Mouse (Mus musculus) brain, embryonic 14.5 days (tissue): Measurements from ENCODE around the gene Ager. TPM values are rescaled to one million over a fixed set of nuclear protein-coding genes. Genes with fewer than 3 reads are reported as not detected.

Source experiments
- DNase-seq: peaks from one replicate; pipeline ENCODE4 v3.0.0-alpha.2; 2011; ENCODE audit warnings: low read depth
- CTCF ChIP-seq: fragments of 200-500 bp; IDR thresholded peaks from 2 replicates; pipeline ENCODE4 v1.5.1; 2012; ENCODE audit warnings: inconsistent platforms, mild to moderate bottlenecking, moderate library complexity, borderline replicate concordance; ENCODE audit not compliant: insufficient read depth, insufficient read length; ENCODE audit errors: extremely low read depth
- POLR2A ChIP-seq: fragments of 200-500 bp; IDR thresholded peaks from 2 replicates; pipeline ENCODE4 v1.6.1; 2012; ENCODE audit warnings: mild to moderate bottlenecking, inconsistent platforms, borderline replicate concordance; ENCODE audit not compliant: poor library complexity, insufficient read depth, insufficient read length, severe bottlenecking; ENCODE audit errors: extremely low read depth
- polyA plus RNA-seq: library from polyadenylated mRNA; depleted of rRNA; stranded (reverse); fragments of >200 nt; gene quantifications from 2 replicates; pipeline ENCODE4 v1.2.3, GENCODE M21; 2012

The Ager gene
- polyA plus RNA-seq, 1 experiment: 5.1 TPM

DNA sequence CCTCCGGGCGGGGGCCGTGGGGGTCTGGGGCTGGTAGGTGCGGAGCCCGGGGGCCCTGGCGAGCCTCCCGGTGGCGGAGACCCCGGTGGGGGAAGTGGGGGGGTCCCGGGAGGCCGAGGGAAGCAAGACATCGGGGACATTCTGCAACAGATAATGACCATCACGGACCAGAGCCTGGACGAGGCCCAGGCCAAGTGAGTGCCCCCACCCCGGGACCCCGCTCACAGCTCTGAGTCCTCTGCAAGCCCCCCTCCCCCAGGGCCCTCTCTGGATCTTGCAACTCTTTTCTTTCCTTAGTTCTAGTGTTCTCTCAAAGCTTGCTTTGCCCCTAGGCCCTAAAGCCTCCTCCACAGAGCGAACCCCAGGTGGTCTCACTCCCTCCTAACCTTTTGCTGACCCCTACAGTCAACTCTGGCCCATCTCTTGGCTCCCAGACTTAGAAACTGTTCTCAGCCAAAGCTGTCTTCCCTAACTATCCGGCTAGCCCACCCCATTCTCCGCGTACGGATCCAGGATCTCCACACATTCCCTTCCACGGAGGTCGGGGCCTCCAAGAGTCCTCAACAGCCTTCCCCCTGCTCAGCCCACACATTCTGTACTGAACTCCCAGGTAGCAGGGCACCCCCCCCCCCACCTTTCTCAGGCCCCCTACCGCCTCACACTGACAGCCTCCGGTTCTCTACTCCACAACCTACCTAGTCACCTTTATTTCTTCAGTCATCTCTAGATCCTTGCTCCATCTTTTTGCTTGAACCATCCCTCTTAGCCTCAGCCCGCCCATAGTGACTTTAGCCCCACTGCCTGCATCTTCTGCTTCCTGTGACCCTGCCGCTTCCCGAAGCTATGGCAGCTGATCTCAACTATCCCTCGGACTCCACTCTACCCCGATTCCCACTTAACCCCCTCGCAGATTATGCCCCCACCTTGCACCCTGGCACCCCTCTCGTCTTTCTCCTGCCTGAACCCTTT lies 4.8 kb upstream of the Ager start:
- TF ChIP-seq CTCF (no peak), POLR2A (no peak)
- peak; percentile 62 for DNase-seq

DNA sequence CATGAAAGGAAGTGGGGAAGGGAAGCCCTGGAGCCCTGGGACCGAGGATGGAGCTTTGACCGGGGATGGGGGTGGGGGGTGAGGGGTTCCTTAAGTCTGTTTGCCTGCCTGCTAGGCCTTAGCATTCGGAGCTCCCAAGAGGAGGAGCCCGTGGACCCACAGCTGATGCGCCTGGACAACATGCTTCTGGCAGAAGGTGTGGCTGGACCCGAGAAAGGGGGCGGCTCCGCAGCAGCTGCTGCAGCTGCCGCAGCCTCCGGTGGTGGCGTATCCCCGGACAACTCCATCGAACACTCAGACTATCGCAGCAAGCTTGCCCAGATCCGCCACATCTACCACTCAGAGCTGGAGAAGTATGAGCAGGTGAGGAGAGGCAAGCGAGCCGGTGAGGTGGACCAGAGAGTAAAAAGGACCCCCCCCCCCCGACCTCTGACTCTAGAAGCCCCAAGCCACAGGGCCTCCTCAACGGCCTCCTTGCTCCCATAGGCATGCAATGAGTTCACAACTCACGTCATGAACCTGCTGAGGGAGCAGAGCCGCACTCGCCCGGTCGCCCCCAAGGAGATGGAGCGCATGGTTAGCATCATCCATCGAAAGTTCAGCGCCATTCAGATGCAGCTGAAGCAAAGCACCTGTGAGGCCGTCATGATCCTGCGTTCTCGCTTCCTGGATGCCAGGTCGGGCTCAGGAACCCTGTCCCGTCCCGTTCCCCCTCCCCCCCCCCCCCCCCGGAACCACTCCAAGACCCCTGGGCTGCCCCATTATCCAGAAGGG lies 3.7 kb upstream of the Ager start:
- peak; percentile 33 for DNase-seq
- no peak for TF ChIP-seq CTCF
- TF ChIP-seq POLR2A: no peak

GRCm38 (mm10) chr17:34596098-34596497 lies 1.6 kb upstream of the Ager start:
- TF ChIP-seq CTCF: no peak
- TF ChIP-seq POLR2A: no peak

DNA sequence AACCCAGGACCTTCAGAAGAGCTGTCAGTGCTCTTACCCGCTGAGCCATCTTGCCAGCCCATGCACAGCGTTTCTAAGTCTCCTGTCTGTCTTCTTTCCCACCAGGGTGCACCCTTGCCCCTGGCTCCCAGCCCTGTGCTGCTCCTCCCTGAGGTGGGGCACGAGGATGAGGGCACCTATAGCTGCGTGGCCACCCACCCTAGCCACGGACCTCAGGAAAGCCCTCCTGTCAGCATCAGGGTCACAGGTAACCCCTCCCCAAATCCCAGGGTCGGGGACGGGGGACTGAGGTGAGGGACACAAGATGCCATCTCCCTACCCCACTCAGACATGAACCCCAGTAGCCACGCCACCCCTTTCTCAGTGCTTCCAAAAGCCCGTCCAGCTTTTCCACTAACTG lies 2.2 kb downstream of the Ager start:
- TF ChIP-seq CTCF: no peak
- TF ChIP-seq POLR2A: no peak
- no peak for DNase-seq

More at GRCm38 (mm10) chr17:34596098-34596497, 1.6 kb upstream of the Ager start:
- no peak for DNase-seq

- DNase-seq: no peak
- TF ChIP-seq POLR2A (no peak), CTCF (no peak)
Observed at GRCm38 (mm10) chr17:34601796-34602195, 4.1 kb downstream of the Ager start.

GRCm38 (mm10) chr17:34603375-34604060 lies 5.9 kb downstream of the Ager start, which contains the start of gene Rnf5:
Gene Rnf5, minus strand, starts transcription at chr17:34603690.
- peak; percentile 100 for DNase-seq
- TF ChIP-seq POLR2A: peak; percentile 15; the same call in 1 of the 2 replicates
- TF ChIP-seq CTCF: no peak

DNA sequence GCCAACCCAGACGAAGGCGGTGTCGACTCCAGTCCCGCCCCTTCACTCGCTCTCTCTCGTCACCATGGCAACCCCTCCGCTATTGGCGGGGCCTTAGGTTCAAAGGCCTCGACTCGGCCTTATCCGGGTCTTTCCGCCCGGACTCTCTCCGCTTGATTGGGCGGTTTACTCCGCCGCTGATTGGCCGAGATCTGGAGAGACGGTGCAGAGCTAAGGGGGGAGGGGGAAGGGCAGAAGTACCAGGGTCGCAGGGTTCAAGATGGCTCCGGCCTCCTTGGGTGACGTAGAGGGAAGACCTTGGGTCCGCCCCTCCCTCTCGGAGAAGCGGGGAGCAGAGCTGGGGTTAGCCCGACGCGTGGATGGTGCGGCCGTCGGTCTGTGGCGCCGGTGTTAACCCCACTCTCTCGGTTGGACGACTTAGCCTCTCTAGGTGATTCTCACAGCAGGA lies 6.4 kb downstream of the Ager start, which contains the start of gene Agpat1:
Agpat1 (plus strand) TSS at position 202 of the 448 bp plus-strand sequence.
- TF ChIP-seq CTCF: no peak
- TF ChIP-seq POLR2A: peak; percentile 45; the same call in 1 of the 2 replicates
- no peak for DNase-seq

GRCm38 (mm10) chr17:34604511-34605237 lies 7.0 kb downstream of the Ager start:
- no peak for TF ChIP-seq CTCF
- TF ChIP-seq POLR2A: no peak
- no peak for DNase-seq

GRCm38 (mm10) chr17:34605609-34606008 lies 7.9 kb downstream of the Ager start:
- TF ChIP-seq CTCF (no peak), POLR2A (peak; percentile 85)

More at GRCm38 (mm10) chr17:34605609-34606008, 7.9 kb downstream of the Ager start:
- DNase-seq: peak; percentile 99
